Mouse (Mus musculus) small intestine, adult 2 months (tissue): Measurements from ENCODE around the gene Cdyl2. TPM values are rescaled to one million over a fixed set of nuclear protein-coding genes. Genes with fewer than 3 reads are reported as not detected.

Experiments
- H3K27ac ChIP-seq: fragments of 200-500 bp; 2 replicates; pipeline ENCODE4 v1.5.1; 2012; ENCODE audit warnings: low read depth, low read length, control low read depth, inconsistent platforms; ENCODE audit not compliant: insufficient read depth
- H3K27me3 ChIP-seq: fragments of 200-500 bp; 2 replicates; pipeline ENCODE4 v1.6.1; 2012; ENCODE audit warnings: mild to moderate bottlenecking, moderate library complexity, low read length, inconsistent platforms; ENCODE audit not compliant: control insufficient read depth, insufficient read depth
- H3K36me3 ChIP-seq: fragments of 200-500 bp; 2 replicates; pipeline ENCODE4 v1.6.1; 2012; ENCODE audit warnings: mild to moderate bottlenecking, low read length, control low read depth, inconsistent platforms; ENCODE audit not compliant: control insufficient read depth, insufficient read depth
- H3K4me1 ChIP-seq: fragments of 200-500 bp; 2 replicates; pipeline ENCODE4 v1.6.1; 2012; ENCODE audit warnings: low read length, inconsistent platforms, mixed read lengths; ENCODE audit not compliant: control insufficient read depth, insufficient read depth, insufficient read length
- H3K4me3 ChIP-seq: fragments of 200-500 bp; 2 replicates; pipeline ENCODE4 v1.5.1; 2012; ENCODE audit warnings: low read depth, mild to moderate bottlenecking, control low read depth, inconsistent platforms, low read length, moderate library complexity
- CTCF ChIP-seq: fragments of 200-500 bp; IDR thresholded peaks from 2 replicates; pipeline ENCODE4 v1.5.1; 2012; ENCODE audit warnings: low read depth, mild to moderate bottlenecking, control low read depth, inconsistent platforms, low read length, moderate library complexity, mixed read lengths; ENCODE audit not compliant: insufficient replicate concordance, insufficient read length; ENCODE audit errors: extremely low read depth
- POLR2A ChIP-seq: fragments of 200-500 bp; IDR thresholded peaks from 2 replicates; pipeline ENCODE4 v1.6.1; 2012; ENCODE audit warnings: low read depth, mild to moderate bottlenecking, control low read depth, inconsistent platforms, low read length, moderate library complexity
- WGBS: fragments of 180-500 bp; shearing (Covaris S2); methylation state at CpG from one replicate; pipeline ENCODE4 v1.1.7; 2018; 5-methylcytosine and 5-hydroxymethylcytosine counted together
- polyA plus RNA-seq: library from polyadenylated mRNA; depleted of rRNA; stranded (reverse); fragments of >200 nt; gene quantifications from 2 replicates; pipeline ENCODE4 v1.2.3, GENCODE M21; 2012; rRNA removed

Cdyl2 gene
- polyA plus RNA-seq, 1 experiment, result 0.89 TPM

GRCm38 (mm10) chr8:116542842-116543241 is 189.9 kb downstream of the Cdyl2 start:
- Histone ChIP-seq H3K4me3 (no peak overlapping the region), H3K27ac (no peak overlapping the region), H3K27me3 (no peaks in the 10 kb centered on the region), H3K4me1 (no peaks in the 10 kb centered on the region), H3K36me3 (no peaks in the 10 kb centered on the region)
- TF ChIP-seq CTCF (no peak), POLR2A (no peak)
- WGBS, result 87% methylated on average over 5 of the region's 5 CpGs

- Histone ChIP-seq H3K27ac (no peak overlapping the region), H3K4me1 (no peaks in the 10 kb centered on the region), H3K27me3 (no peaks in the 10 kb centered on the region), H3K36me3 (no peaks in the 10 kb centered on the region), H3K4me3 (no peak overlapping the region)
- TF ChIP-seq POLR2A, result no peak
- TF ChIP-seq CTCF, result no peak
- WGBS, result 67% methylated on average over 1 of the region's 1 CpGs
These were observed 192.7 kb downstream of the Cdyl2 start for GRCm38 (mm10) chr8:116540136-116540535.

GRCm38 (mm10) chr8:116538763-116539162 is 194.0 kb downstream of the Cdyl2 start:
- WGBS, result 58% methylated on average over 7 of the region's 7 CpGs
- TF ChIP-seq POLR2A (no peak), CTCF (no peak)
- H3K4me3 ChIP-seq, result no peak overlapping the region
- no peaks in the 10 kb centered on the region for H3K36me3 ChIP-seq
- H3K27ac ChIP-seq, result no peak overlapping the region
- no peaks in the 10 kb centered on the region for H3K27me3 ChIP-seq
- no peaks in the 10 kb centered on the region for H3K4me1 ChIP-seq

- no peaks in the 10 kb centered on the region for H3K4me1 ChIP-seq
- H3K4me3 ChIP-seq, result no peak overlapping the region
- H3K27me3 ChIP-seq, result no peaks in the 10 kb centered on the region
- no peaks in the 10 kb centered on the region for H3K36me3 ChIP-seq
- TF ChIP-seq POLR2A (no peak), CTCF (no peak)
- WGBS, result 68% methylated on average over 5 of the region's 5 CpGs
- H3K27ac ChIP-seq, result no peak overlapping the region
These were observed 196.0 kb downstream of the Cdyl2 start for GRCm38 (mm10) chr8:116536786-116537185.

- Histone ChIP-seq H3K27ac (no peak overlapping the region), H3K27me3 (no peaks in the 10 kb centered on the region), H3K36me3 (no peaks in the 10 kb centered on the region), H3K4me3 (no peak overlapping the region), H3K4me1 (no peaks in the 10 kb centered on the region)
- 74% methylated on average over 6 of the region's 6 CpGs for WGBS
- TF ChIP-seq POLR2A (no peak), CTCF (no peak)
These were observed 199.7 kb downstream of the Cdyl2 start for GRCm38 (mm10) chr8:116533081-116533480.

GRCm38 (mm10) chr8:116528736-116529135 is 204.1 kb downstream of the Cdyl2 start:
- no peaks in the 10 kb centered on the region for H3K36me3 ChIP-seq
- no peaks in the 10 kb centered on the region for H3K27me3 ChIP-seq
- no peak overlapping the region for H3K27ac ChIP-seq
- TF ChIP-seq POLR2A, result no peak
- no peak for TF ChIP-seq CTCF
- no peak overlapping the region for H3K4me3 ChIP-seq
- H3K4me1 ChIP-seq, result no peaks in the 10 kb centered on the region; the same call in 1 of the 2 replicates
- WGBS, result 71% methylated on average over 7 of the region's 7 CpGs

- no peaks in the 10 kb centered on the region; the same call in 1 of the 2 replicates for H3K4me1 ChIP-seq
- H3K4me3 ChIP-seq, result no peak overlapping the region
- WGBS, result 87% methylated on average over 7 of the region's 7 CpGs
- no peaks in the 10 kb centered on the region for H3K36me3 ChIP-seq
- TF ChIP-seq CTCF, result no peak
- H3K27ac ChIP-seq, result no peak overlapping the region
- no peaks in the 10 kb centered on the region for H3K27me3 ChIP-seq
These were observed 207.9 kb downstream of the Cdyl2 start for GRCm38 (mm10) chr8:116524915-116525314.

Other genes with a start within 250 kb of the Cdyl2 start
- not detected in 2 replicates for gene Dynlrb2, start 228.0 kb downstream of the Cdyl2 start, polyA plus RNA-seq
- gene Cmc2, start 188.5 kb upstream of the Cdyl2 start, polyA plus RNA-seq, result 1.5 and 2.6 TPM in 2 replicates
- 0.91 and 1.8 TPM in 2 replicates for gene Cenpn, start 188.7 kb upstream of the Cdyl2 start, polyA plus RNA-seq
- gene Atmin, start 210.4 kb upstream of the Cdyl2 start, polyA plus RNA-seq, result 6.7 and 10.4 TPM in 2 replicates
- gene 1700030J22Rik, start 246.0 kb upstream of the Cdyl2 start, polyA plus RNA-seq, result 0.08 and 0.16 TPM in 2 replicates